Mouse (Mus musculus): Measurements from ENCODE around the gene Glg1.
"Not testable (repeated sequence)": the region's sequence is repeated elsewhere in the genome, so short reads cannot be mapped to it uniquely, and the experiment has no call there.

GRCm38 (mm10) chr8:111303076-111303803 lies 44.2 kb upstream of the Glg1 start:
- TF ChIP-seq CTCF (IDR thresholded peaks at IDR 0.05; ENCODE audit: control insufficient read depth, insufficient read depth, insufficient read length); USF1 (IDR thresholded peaks at IDR 0.05; ENCODE audit: low read depth): not testable (repeated sequence)

Measured in C2C12 (cell line).